Mouse (Mus musculus) cerebellum, adult 2 months (tissue): ENCODE measurements at regions not wholly inside any gene's neighbourhood (a gene's known extent, or its start where the extent isn't known, plus 50 kb on each side); places are given as distances from the start of the nearest gene placed in this dataset.

ENCODE experiments used
- DNase-seq, 2 experiments: peaks; one replicate each; pipeline ENCODE4 v3.0.0; 2021
- H3K27ac ChIP-seq: fragments of 200-500 bp; 2 replicates; pipeline ENCODE4 v1.5.1; 2012; ENCODE audit warnings: low read length, control low read depth, inconsistent platforms; ENCODE audit not compliant: insufficient read depth
- H3K27me3 ChIP-seq: fragments of 200-500 bp; 2 replicates; pipeline ENCODE4 v1.6.1; 2012; ENCODE audit warnings: inconsistent platforms, mild to moderate bottlenecking, low read length, moderate library complexity; ENCODE audit not compliant: control insufficient read depth, insufficient read depth
- H3K4me1 ChIP-seq: fragments of 200-500 bp; 2 replicates; pipeline ENCODE4 v1.6.1; 2011; ENCODE audit warnings: low read length; ENCODE audit not compliant: control insufficient read depth, insufficient read depth
- H3K4me3 ChIP-seq: fragments of 200-500 bp; replicated peaks from 2 replicates; pipeline ENCODE3; 2011; ENCODE audit warnings: mild to moderate bottlenecking, low read depth, low read length, control low read depth; ENCODE audit not compliant: insufficient read depth
- CTCF ChIP-seq: fragments of 200-500 bp; IDR thresholded peaks from 2 replicates; pipeline ENCODE4 v1.5.1; 2011; ENCODE audit warnings: low read depth, mild to moderate bottlenecking, control low read depth, low read length, moderate library complexity, borderline replicate concordance; ENCODE audit not compliant: insufficient read depth
- POLR2A ChIP-seq: fragments of 200-500 bp; IDR thresholded peaks from 2 replicates; pipeline ENCODE4 v1.6.1; 2011; ENCODE audit warnings: low read length, control low read depth, borderline replicate concordance; ENCODE audit not compliant: insufficient read depth
- WGBS: fragments of 180-500 bp; shearing (Covaris S2); methylation state at CpG from one replicate; pipeline ENCODE4 v1.1.7; 2018; 5-methylcytosine and 5-hydroxymethylcytosine counted together

DNA sequence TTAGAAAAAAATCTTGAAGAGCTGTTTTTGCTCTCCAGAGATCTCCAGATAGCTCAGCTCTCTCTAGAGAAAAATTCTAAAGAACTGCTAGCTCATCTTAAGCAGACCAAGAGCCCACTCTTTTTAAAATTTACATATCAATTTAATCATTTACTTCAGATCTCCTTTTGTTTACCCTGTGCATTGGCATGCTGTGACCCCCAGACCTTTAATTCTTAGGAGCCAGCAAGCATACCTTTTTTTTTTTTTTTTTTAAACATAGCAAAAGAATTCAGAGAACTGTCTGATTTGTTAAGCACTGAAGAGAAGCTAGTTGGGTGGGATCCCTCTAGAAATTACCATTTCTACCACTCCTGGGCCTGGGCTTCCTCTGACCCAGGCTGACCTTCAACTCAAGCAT lies 285.5 kb upstream of the Klf12 start:
- H3K27me3 ChIP-seq: no peaks in the 10 kb centered on the region

DNA sequence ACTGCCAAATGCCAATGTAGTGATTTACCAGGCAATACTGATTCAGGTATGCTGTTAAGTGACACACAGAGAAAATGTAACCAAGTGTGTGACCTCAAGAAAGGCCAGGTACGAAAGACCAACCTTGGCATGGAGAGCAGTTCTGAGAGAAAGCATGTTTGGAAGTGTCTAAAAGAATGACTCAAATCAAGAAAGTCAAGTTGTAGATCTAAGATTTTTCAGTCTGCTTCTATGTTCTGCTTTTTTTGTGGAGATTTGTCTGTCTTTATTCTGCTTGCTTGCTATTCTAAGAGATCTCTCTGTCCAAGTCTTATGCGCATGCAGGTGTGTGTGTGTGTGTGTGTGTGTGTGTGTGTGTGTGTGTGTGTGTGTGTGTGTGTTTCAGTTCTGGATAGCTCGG lies 277.4 kb upstream of the Klf12 start:
- no peak overlapping the region for H3K4me3 ChIP-seq
- no peaks in the 10 kb centered on the region for H3K27me3 ChIP-seq
- DNase-seq: no peak
- 92% methylated on average over 3 of the region's 3 CpGs for WGBS
- no peak overlapping the region for H3K27ac ChIP-seq
- no peak for TF ChIP-seq CTCF
- TF ChIP-seq POLR2A: no peak
- no peaks in the 10 kb centered on the region for H3K4me1 ChIP-seq

More for the DNA sequence above, 285.5 kb upstream of the Klf12 start:
- no peaks in the 10 kb centered on the region for H3K4me1 ChIP-seq
- H3K27ac ChIP-seq: no peak overlapping the region
- DNase-seq: no peak
- no peak overlapping the region for H3K4me3 ChIP-seq
- TF ChIP-seq CTCF (no peak), POLR2A (no peak)

DNA sequence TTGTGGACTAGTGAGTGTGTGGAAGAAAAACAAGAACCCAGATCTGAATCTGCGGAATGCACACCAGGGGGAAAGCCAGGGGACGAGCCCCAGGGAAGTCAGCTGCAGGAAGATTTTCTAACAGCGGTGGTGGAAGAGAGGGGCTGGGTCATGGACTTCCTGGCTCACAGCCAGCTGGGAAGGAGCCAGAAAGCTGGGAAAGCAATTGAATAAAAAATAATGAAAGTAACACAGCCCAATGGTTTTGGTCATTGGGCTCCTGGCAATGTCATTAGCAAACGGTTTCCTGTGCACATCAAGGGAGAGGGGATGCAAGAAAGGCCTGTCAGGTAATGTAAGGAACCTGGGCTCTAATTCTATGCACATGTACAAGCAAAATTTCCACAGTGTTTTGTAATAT lies 273.9 kb upstream of the Klf12 start:
- Histone ChIP-seq H3K27ac (no peak overlapping the region), H3K4me3 (no peak overlapping the region), H3K27me3 (no peaks in the 10 kb centered on the region), H3K4me1 (no peaks in the 10 kb centered on the region)
- WGBS: 13% methylated on average over 4 of the region's 4 CpGs
- no peak for TF ChIP-seq POLR2A
- no peak for TF ChIP-seq CTCF
- no peak for DNase-seq

DNA sequence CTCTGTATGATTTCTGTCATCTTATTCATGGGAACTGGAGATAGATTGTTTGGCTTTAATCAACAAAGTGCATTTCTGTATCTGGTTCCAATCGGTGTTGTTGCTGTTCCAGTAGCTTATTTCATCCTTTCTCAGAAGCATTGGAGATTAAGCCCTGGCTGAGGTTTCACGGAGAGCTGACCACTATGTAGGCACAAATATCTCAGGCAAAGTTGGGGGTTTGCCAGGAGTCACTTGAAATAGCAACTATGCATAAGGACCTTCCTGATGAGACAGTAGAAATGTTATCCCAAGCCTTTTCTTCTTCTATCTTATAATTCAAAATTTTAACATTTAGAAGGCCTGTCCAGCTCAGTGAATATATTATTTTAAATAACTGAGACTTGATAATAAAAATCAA lies 268.0 kb upstream of the Klf12 start:
- DNase-seq: no peak
- Histone ChIP-seq H3K4me1 (no peaks in the 10 kb centered on the region), H3K4me3 (no peak overlapping the region), H3K27ac (no peak overlapping the region), H3K27me3 (no peaks in the 10 kb centered on the region)
- 43% methylated on average over 2 of the region's 2 CpGs for WGBS
- TF ChIP-seq CTCF (no peak), POLR2A (no peak)

DNA sequence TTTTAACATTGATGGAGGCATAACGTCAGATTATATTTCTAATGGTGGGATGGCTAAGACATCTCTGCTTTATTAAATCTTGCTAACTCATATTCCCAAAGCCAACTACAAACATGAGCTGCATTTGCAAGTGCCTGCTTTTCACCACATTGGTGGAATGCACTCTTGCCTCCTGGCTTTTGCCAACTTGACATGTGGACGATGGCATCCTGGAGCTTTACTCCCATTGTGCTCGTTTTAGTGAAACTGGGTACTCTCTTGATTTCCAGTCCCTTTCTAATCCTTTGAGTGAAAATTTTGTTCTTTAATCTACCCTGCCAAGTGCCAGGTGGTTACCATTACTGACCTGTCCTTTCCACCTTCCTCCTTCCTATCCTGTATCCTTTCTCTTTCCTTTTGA lies 265.8 kb upstream of the Klf12 start:
- H3K4me3 ChIP-seq: no peak overlapping the region
- DNase-seq: peak; percentile 15 to 37
- H3K27ac ChIP-seq: no peak overlapping the region
- H3K4me1 ChIP-seq: no peaks in the 10 kb centered on the region
- no peaks in the 10 kb centered on the region for H3K27me3 ChIP-seq
- WGBS: 14% methylated on average over 3 of the region's 3 CpGs
- TF ChIP-seq POLR2A (no peak), CTCF (no peak)

DNA sequence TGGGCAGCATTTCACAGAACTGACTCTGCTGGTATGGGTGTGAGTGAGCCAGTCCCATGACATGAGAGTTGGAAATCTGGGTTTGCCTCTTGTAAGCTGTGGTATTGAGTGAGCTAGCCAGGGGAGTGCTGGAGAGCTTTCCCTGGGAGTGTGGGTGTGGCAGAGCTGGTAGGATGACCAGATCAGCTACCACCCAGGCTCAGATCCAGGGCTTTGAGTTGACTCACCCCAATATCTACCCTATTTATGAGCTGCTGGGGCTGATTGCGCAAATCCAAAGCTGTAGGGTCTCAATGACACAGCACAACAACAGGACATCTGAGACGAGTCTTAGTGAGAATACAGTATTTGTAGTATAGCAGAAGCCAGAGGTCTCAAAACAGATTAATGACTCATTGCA lies 245.7 kb upstream of the Klf12 start:
- DNase-seq: no peak
- H3K4me1 ChIP-seq: no peaks in the 10 kb centered on the region
- no peaks in the 10 kb centered on the region for H3K27me3 ChIP-seq
- WGBS: 97% methylated on average over 2 of the region's 2 CpGs
- H3K4me3 ChIP-seq: no peak overlapping the region
- no peak overlapping the region for H3K27ac ChIP-seq
- TF ChIP-seq CTCF (no peak), POLR2A (no peak)

DNA sequence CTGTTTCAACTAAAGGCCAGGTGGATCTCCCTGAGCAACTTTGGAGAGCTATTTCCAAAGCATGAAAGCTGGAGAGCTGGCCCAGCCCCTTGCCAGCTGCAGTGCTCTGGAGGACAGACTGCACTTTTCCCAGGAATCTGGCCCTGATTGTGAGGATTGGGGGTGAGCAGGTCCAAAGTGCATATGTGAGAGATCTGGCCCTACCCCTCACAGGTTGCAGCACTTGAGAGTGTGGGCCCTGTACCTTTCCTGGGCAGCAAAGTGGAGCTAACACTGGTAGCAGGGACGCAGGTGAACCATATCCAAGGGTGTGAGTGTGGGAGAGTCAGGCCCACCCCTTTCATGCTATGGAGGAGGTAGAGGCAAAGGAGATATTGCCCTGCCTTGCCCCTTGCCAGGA lies 245.3 kb upstream of the Klf12 start:
- 97% methylated on average over 1 of the region's 1 CpGs for WGBS
- Histone ChIP-seq H3K4me3 (no peak overlapping the region), H3K27me3 (no peaks in the 10 kb centered on the region), H3K4me1 (no peaks in the 10 kb centered on the region), H3K27ac (no peak overlapping the region)
- no peak for DNase-seq
- TF ChIP-seq POLR2A: no peak
- no peak for TF ChIP-seq CTCF

DNA sequence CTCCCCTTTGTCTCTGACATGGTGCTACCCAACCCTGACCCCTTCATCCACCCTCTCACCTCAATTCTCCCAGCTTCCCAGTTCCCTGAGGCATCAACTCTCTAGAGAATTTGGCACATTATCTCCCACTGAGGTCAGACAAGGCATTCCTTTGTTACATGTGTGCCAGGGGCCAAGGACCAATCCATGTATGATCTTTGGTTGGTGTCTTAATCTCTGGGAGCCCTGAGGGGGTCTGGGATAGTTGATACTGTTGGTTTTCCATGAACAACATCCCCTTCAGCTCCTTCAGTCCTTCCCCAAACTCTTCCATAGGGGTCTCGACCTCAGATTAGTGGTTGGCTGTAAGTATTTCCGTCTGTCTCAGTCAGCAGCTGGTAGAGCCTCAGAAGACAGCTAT lies 224.9 kb upstream of the Klf12 start:
- WGBS: 50% methylated on average over 2 of the region's 2 CpGs
- TF ChIP-seq POLR2A: no peak
- TF ChIP-seq CTCF: no peak
- H3K27me3 ChIP-seq: no peaks in the 10 kb centered on the region
- H3K27ac ChIP-seq: no peak overlapping the region
- H3K4me3 ChIP-seq: no peak overlapping the region
- no peaks in the 10 kb centered on the region for H3K4me1 ChIP-seq
- DNase-seq: no peak

DNA sequence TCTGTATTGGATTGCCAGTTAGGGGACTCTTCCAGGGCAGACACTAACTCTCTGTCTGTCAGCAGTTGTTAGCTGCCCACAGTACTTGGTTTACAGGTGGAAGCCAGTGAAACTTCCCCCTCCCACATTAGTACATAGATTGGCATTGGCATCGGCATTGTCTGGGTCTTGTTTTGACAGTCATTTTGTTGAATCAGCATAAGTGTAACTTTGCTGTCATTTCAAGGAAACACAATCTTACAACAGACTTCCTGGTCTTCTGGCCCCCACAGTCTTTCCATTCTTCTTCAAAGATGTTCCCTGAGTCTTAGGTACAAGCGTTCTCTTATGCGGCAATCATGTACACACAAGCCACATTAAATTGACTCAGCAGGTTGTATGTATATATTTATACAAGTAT lies 223.6 kb upstream of the Klf12 start:
- DNase-seq: no peak
- no peak for TF ChIP-seq CTCF
- TF ChIP-seq POLR2A: no peak
- WGBS: 85% methylated on average over 3 of the region's 3 CpGs

More for the DNA sequence above, 223.6 kb upstream of the Klf12 start:
- H3K4me1 ChIP-seq: no peaks in the 10 kb centered on the region
- H3K27me3 ChIP-seq: no peaks in the 10 kb centered on the region
- H3K4me3 ChIP-seq: no peak overlapping the region
- H3K27ac ChIP-seq: no peak overlapping the region
